Comparison of ENCODE assay signal across 7 mouse cellular contexts in the genomic region with DNA sequence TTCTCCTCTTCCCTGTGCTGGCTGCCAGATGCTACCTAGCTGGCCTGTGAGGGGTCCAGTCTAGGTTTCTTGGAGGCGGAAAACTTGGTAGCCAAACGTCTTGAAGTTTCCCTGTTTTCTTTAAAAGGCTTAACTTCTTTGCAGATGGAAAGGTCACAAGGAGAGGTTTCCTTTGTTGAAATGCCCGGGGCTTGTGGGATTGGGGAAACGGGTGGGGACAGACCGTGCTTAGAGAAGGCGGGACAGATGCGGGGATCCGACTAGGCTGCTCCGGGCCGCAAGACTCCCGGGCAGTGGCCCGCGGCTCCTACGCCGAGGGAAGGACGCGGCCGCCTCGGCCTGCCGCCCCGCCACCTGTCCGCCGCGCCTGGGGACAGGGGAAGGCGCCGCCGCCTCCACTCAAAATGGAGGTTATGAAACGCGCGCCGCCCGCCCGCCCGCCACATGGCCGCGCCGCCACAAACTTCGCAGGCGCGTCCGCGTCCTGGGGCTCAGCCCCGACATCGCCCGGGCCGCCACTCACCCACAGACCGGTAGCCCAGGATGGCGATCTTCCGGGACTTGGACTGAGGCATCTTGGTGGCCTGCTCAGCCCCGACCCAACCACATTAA. TPM values are rescaled to one million over a fixed set of nuclear protein-coding genes. Genes with fewer than 3 reads are reported as not detected.
DNase-seq lines count a peak whose midpoint lies in the region; ATAC-seq and TF ChIP-seq lines count a peak whose summit lies in the region.

No protein-coding gene starts in this region.

- no peak; the same call in 1 of the 2 replicates for ATAC-seq in neural tube, embryonic 11.5 days (ENCODE audit: insufficient read depth, low FRiP score, low TSS enrichment)
- peak; percentile 9 for ATAC-seq in forebrain, embryonic 13.5 days
- peak; percentile 5 for ATAC-seq in inflammation-experienced regulatory T-cells, adult 6 months
- ATAC-seq in lung, postnatal 0 days, result peak; percentile 3
- no peak; the same call in 1 of the 2 replicates for ATAC-seq in stomach, embryonic 15.5 days (ENCODE audit: insufficient read depth, low FRiP score, low read depth)

- H3K4me2 ChIP-seq in neural tube, embryonic 11.5 days (ENCODE audit: low read depth), result peak overlapping the region; percentile 82
- H3K4me2 ChIP-seq in forebrain, embryonic 13.5 days, result peak overlapping the region; percentile 93
- H3K4me2 ChIP-seq in lung, postnatal 0 days (replicated peaks; ENCODE audit: low read depth, low read length), result peak overlapping the region; percentile 59
- peak overlapping the region; percentile 83 for H3K4me2 ChIP-seq in stomach, embryonic 15.5 days

- WGBS in neural tube, embryonic 11.5 days, result 0% methylated on average over 50 of the region's 50 CpGs
- WGBS in forebrain, embryonic 13.5 days, result 0% methylated on average over 45 of the region's 50 CpGs
- under 1% methylated on average over 48 of the region's 50 CpGs for WGBS in lung, postnatal 0 days
- under 1% methylated on average over 50 of the region's 50 CpGs for WGBS in stomach, embryonic 15.5 days

- peak overlapping the region; percentile 93 for H3K9ac ChIP-seq in neural tube, embryonic 11.5 days (ENCODE audit: low read length)
- H3K9ac ChIP-seq in forebrain, embryonic 13.5 days, result peak overlapping the region; percentile 93
- peak overlapping the region; percentile 93 for H3K9ac ChIP-seq in lung, postnatal 0 days (replicated peaks; ENCODE audit: low read depth)
- H3K9ac ChIP-seq in stomach, embryonic 15.5 days, result peak overlapping the region; percentile 86

- no peaks in the 10 kb centered on the region for H3K9me3 ChIP-seq in neural tube, embryonic 11.5 days (ENCODE audit: control insufficient read depth, low read length)
- no peaks in the 10 kb centered on the region for H3K9me3 ChIP-seq in forebrain, embryonic 13.5 days (replicated peaks)
- no peaks in the 10 kb centered on the region for H3K9me3 ChIP-seq in lung, postnatal 0 days (ENCODE audit: low read length)
- no peaks in the 10 kb centered on the region for H3K9me3 ChIP-seq in stomach, embryonic 15.5 days

- H3K36me3 ChIP-seq in neural tube, embryonic 11.5 days (ENCODE audit: control insufficient read depth, insufficient read depth, low read length), result no peaks in the 10 kb centered on the region
- H3K36me3 ChIP-seq in forebrain, embryonic 13.5 days (ENCODE audit: poor library complexity, severe bottlenecking), result no peaks in the 10 kb centered on the region
- H3K36me3 ChIP-seq in lung, postnatal 0 days (ENCODE audit: insufficient read depth, low read length), result no peaks in the 10 kb centered on the region
- no peaks in the 10 kb centered on the region for H3K36me3 ChIP-seq in stomach, embryonic 15.5 days

- peak; percentile 62 for DNase-seq in neural tube, embryonic 11.5 days (ENCODE audit: low spot score)
- DNase-seq in neural tube, embryonic 10.5 days (ENCODE audit: extremely low spot score, low spot score), result no peak
- DNase-seq in brain, adult 2 months (ENCODE audit: low read depth, low spot score), result peak; percentile 61
- peak; percentile 64 for DNase-seq in lung, postnatal 0 days (ENCODE audit: low spot score)

- peak overlapping the region; percentile 98 for H3K27ac ChIP-seq in neural tube, embryonic 11.5 days (ENCODE audit: low read depth, low read length)
- peak overlapping the region; percentile 98 for H3K27ac ChIP-seq in forebrain, embryonic 13.5 days
- peak overlapping the region; percentile 100 for H3K27ac ChIP-seq in lung, postnatal 0 days (ENCODE audit: low read length)
- peak overlapping the region; percentile 100 for H3K27ac ChIP-seq in stomach, embryonic 15.5 days

- H3K4me1 ChIP-seq in neural tube, embryonic 11.5 days (ENCODE audit: control insufficient read depth, insufficient read depth, low read length), result peaks cover 13% of the 10 kb centered on the region
- peaks cover 37% of the 10 kb centered on the region for H3K4me1 ChIP-seq in forebrain, embryonic 13.5 days
- H3K4me1 ChIP-seq in lung, postnatal 0 days (ENCODE audit: insufficient read depth, low read depth, low read length), result peaks cover 22% of the 10 kb centered on the region
- peaks cover 7% of the 10 kb centered on the region; the same call in 1 of the 2 replicates for H3K4me1 ChIP-seq in stomach, embryonic 15.5 days

- H3K4me3 ChIP-seq in neural tube, embryonic 11.5 days (ENCODE audit: low read depth, low read length), result peak overlapping the region; percentile 92
- peak overlapping the region; percentile 93 for H3K4me3 ChIP-seq in forebrain, embryonic 13.5 days
- H3K4me3 ChIP-seq in lung, postnatal 0 days (ENCODE audit: low read depth, low read length), result peak overlapping the region; percentile 88
- peak overlapping the region; percentile 94 for H3K4me3 ChIP-seq in stomach, embryonic 15.5 days (replicated peaks)

- TF ChIP-seq CTCF in lung, postnatal 0 days (IDR thresholded peaks at IDR 0.05), result no peak

- no peaks in the 10 kb centered on the region for H3K27me3 ChIP-seq in neural tube, embryonic 11.5 days (ENCODE audit: control insufficient read depth, insufficient read depth, low read length)
- H3K27me3 ChIP-seq in forebrain, embryonic 13.5 days, result no peaks in the 10 kb centered on the region
- H3K27me3 ChIP-seq in lung, postnatal 0 days (replicated peaks; ENCODE audit: insufficient read depth, low read length), result no peaks in the 10 kb centered on the region
- H3K27me3 ChIP-seq in stomach, embryonic 15.5 days (replicated peaks), result no peaks in the 10 kb centered on the region

- no peak for TF ChIP-seq EP300 in lung, postnatal 0 days (IDR thresholded peaks at IDR 0.05)

RNA-seq across cellular contexts. Expression of gene Rheb, which starts 0.7 kb away (rescaled TPM):
- 175 and 188 TPM in 2 replicates for polyA plus RNA-seq in neural tube, embryonic 11.5 days (2014; fragmentation: Nextera tagmentation; extraction: Ambion mirVana)
- 232 and 237 TPM in 2 replicates for polyA plus RNA-seq in forebrain, embryonic 13.5 days (2015; fragmentation: Nextera tagmentation; extraction: Ambion mirVana)
- polyA plus RNA-seq in inflammation-experienced regulatory T-cells, adult 6 months (2017; shearing (Covaris generic)), result 100 to 1,000 TPM in 1 of 3 experiments, 10 to 100 TPM in 2; 74.2 to 131 (median 98.5) TPM
- polyA plus RNA-seq in lung, postnatal 0 days (2015; fragmentation: Nextera tagmentation; extraction: Ambion mirVana), result 180 and 189 TPM in 2 replicates
- 240 and 242 TPM in 2 replicates for polyA plus RNA-seq in stomach, embryonic 15.5 days (2015; fragmentation: Nextera tagmentation; extraction: Ambion mirVana)

Comparison
In these comparisons a context has a peak if more than half of its experiments do, and no peak if none do; other contexts are left out.
1. ATAC-seq: peak in forebrain, embryonic 13.5 days (single experiment), inflammation-experienced regulatory T-cells, adult 6 months (single experiment) and lung, postnatal 0 days (single experiment); none in neural tube, embryonic 11.5 days (single experiment) and stomach, embryonic 15.5 days (single experiment).
2. Peak in every context shown above with its lines, with median percentiles within 50 percentile points of each other: H3K27ac ChIP-seq, H3K4me2 ChIP-seq, H3K4me3 ChIP-seq and H3K9ac ChIP-seq.